Mouse (Mus musculus) liver, embryonic 14 days (tissue): ENCODE measurements around the gene Akap9. TPM values are rescaled to one million over a fixed set of nuclear protein-coding genes. Genes with fewer than 3 reads are reported as not detected.

Experiments used
- polyA plus RNA-seq: library from polyadenylated mRNA; depleted of rRNA; stranded (reverse); fragments of >200 nt; gene quantifications from 2 replicates; pipeline ENCODE4 v1.2.3, GENCODE M21; 2012; rRNA removed

Gene Akap9
- polyA plus RNA-seq: 6.5 and 6.6 TPM in 2 replicates

GRCm38 (mm10) chr5:3927801-3928689 lies at the start of gene Akap9:
Akap9 (plus strand) TSS chr5:3928054.

DNA sequence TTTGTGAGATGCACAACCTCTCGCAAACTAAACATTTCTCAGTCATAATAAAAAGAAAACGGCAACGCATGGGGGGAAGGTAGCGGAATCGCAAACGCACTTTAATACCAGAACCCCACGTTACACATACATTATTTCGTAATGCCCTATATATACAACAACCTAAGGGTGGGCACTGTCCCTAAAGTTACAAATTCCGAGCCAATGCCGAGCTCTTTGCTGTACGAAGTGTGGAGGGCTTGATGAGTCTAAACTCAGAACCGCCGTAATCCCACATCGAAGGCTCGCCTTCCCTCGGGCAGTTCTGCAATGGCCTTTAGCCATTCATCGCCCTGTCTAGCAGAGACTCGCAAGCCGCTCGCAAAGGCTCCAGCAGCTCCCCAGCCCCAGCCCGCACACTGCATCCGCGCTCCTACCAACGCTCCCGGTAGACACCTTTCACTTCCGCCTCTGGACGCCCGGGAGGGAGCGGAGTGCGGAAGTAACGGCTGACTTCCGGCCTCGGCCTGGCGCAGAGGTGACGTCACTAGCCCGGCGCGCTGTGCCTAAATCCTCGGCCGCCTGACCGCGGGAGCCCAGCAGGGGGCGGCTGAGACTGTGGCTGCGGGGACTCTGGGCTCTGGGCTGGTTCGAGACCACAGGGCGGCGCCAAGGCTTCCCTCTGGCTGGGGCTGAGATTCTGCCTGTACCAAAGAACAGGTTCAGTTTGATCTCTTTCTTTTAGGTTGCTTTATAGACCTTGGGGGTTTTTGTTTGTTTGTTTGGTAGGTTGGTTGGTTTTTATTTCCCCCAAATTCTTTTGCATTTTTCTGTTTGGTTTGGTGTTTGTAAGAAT lies 34.2 kb upstream of the Akap9 start, which contains the start of gene Mterf1a:
Mterf1a (minus strand) TSS at position 475 of the 835 bp plus-strand sequence.

DNA sequence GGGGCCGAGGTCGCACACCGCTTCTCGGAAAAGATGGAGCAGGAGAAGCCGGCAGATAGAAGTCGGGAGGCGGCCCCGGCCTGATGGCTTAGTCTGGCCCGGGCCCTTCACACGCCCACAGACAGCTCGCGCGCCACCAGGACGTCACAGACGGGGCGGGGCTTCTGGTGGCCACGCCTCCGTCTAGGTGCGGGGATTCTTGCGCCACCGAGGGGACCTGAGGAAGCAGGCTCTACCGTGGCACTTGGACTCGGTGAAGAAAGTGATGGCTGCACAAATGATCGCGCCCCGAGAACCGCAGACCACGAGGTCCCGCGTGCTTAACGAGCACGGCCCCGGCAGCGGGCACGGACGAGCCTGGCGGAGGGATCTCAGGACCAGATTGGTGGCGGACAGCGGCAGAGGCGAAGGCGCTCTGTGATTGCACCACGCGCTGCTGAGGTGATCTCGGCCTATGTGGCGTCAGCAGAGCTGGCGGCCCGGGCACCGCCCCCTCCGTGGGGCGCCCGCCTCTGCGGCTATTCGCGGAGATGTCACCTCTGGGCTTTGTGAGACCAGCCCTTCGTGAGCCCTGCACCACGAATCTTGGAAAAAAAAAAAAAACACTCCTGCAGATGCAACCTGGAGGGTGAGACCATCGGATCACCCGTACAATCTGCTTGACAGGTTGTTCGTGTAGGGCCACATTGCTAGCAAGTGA lies 176.6 kb downstream of the Akap9 start, which contains the start of gene Cyp51:
Cyp51 (minus strand) TSS at position 406 of the 700 bp plus-strand sequence.

Other genes with a start within 250 kb of the Akap9 start
- gene Ankib1, start 125.1 kb upstream of the Akap9 start, polyA plus RNA-seq: 3.3 and 3.8 TPM in 2 replicates
- gene Krit1, start 124.9 kb upstream of the Akap9 start, polyA plus RNA-seq: 13.4 and 15.4 TPM in 2 replicates
- 0.01 TPM in 2 replicates for gene Lrrd1, start 82.9 kb upstream of the Akap9 start, polyA plus RNA-seq
- gene Mterf1a, start 34.1 kb upstream of the Akap9 start, polyA plus RNA-seq: 4.1 and 4.2 TPM in 2 replicates
- gene Cyp51, start 176.7 kb downstream of the Akap9 start, polyA plus RNA-seq: 33.0 and 37.6 TPM in 2 replicates